Comparison of ENCODE assay signal across 8 mouse cellular contexts in genomic region chr6:124740888-124741761, GRCm38 (mm10). TPM values are rescaled to one million over a fixed set of nuclear protein-coding genes. Genes with fewer than 3 reads are reported as not detected.
DNase-seq lines count a peak whose midpoint lies in the region; ATAC-seq and TF ChIP-seq lines count a peak whose summit lies in the region.

TSS of gene Grcc10 (minus strand) at chr6:124741374.

- TF ChIP-seq POLR2A in kidney, adult 2 months (IDR thresholded peaks at IDR 0.05; ENCODE audit: low read depth, low read length) = peak; percentile 17
- TF ChIP-seq POLR2A in spleen, adult 2 months (IDR thresholded peaks at IDR 0.05; ENCODE audit: low read depth, low read length) = peak; percentile 86

- H3K4me3 ChIP-seq in embryonic facial prominence, embryonic 13.5 days = peak within 1 kb of the TSS; percentile 65
- H3K4me3 ChIP-seq in kidney, adult 2 months (ENCODE audit: insufficient read depth, low read depth, low read length) = peak within 1 kb of the TSS; percentile 74
- peak within 1 kb of the TSS; percentile 57 for H3K4me3 ChIP-seq in limb, embryonic 12.5 days (replicated peaks)
- H3K4me3 ChIP-seq in midbrain, embryonic 15.5 days = peak within 1 kb of the TSS; percentile 55
- H3K4me3 ChIP-seq in spleen, adult 2 months (ENCODE audit: extremely low read depth, insufficient read depth, insufficient read length) = peak within 1 kb of the TSS; percentile 92

- peak; percentile 99 for DNase-seq in 3T3-L1 (ENCODE audit: low read depth, low spot score)
- DNase-seq in adrenal gland, postnatal 36 days = peak; percentile 86 to 87
- DNase-seq in heart, adult 18-20 months = peak; percentile 92 to 93
- peak; percentile 92 for DNase-seq in kidney, adult 2 months
- peak; percentile 84 to 93 for DNase-seq in spleen, adult 2 months (ENCODE audit: low read depth in 1 of 2, low spot score in 2 of 2)

- ATAC-seq in embryonic facial prominence, embryonic 13.5 days (ENCODE audit: insufficient number of reproducible peaks, insufficient read depth, low FRiP score, low TSS enrichment, low read depth) = peak; percentile 71
- ATAC-seq in limb, embryonic 12.5 days (ENCODE audit: insufficient number of reproducible peaks, insufficient read depth, low FRiP score, low TSS enrichment, low read depth) = peak; percentile 66
- ATAC-seq in midbrain, embryonic 15.5 days (replicated peaks) = peak; percentile 82

- H3K36me3 ChIP-seq in embryonic facial prominence, embryonic 13.5 days = peaks cover 36% of the 10 kb centered on the region
- no peaks in the 10 kb centered on the region for H3K36me3 ChIP-seq in kidney, adult 2 months (ENCODE audit: control insufficient read depth, insufficient read depth, low read length)
- peaks cover 39% of the 10 kb centered on the region for H3K36me3 ChIP-seq in limb, embryonic 12.5 days
- peaks cover 24% of the 10 kb centered on the region for H3K36me3 ChIP-seq in midbrain, embryonic 15.5 days (replicated peaks)
- H3K36me3 ChIP-seq in spleen, adult 2 months (ENCODE audit: control insufficient read depth, insufficient read depth, low read length) = 0 out of 2 replicates have a peak, but pooled peaks cover 4% of the 10 kb centered on the region

- peak within 1 kb of the TSS; percentile 78 for H3K4me2 ChIP-seq in embryonic facial prominence, embryonic 13.5 days
- H3K4me2 ChIP-seq in limb, embryonic 12.5 days = peak within 1 kb of the TSS; percentile 73
- peak within 1 kb of the TSS; percentile 63 for H3K4me2 ChIP-seq in midbrain, embryonic 15.5 days

- TF ChIP-seq CTCF in kidney, adult 2 months (conservative IDR thresholded peaks at IDR 0.05; ENCODE audit: insufficient read depth, insufficient read length, low read depth, low read length) = no peak
- TF ChIP-seq CTCF in spleen, adult 2 months (IDR thresholded peaks at IDR 0.05; ENCODE audit: extremely low read depth, insufficient read depth, insufficient read length, insufficient replicate concordance) = no peak

- peaks cover 41% of the 10 kb centered on the region for H3K4me1 ChIP-seq in embryonic facial prominence, embryonic 13.5 days
- peaks cover 21% of the 10 kb centered on the region for H3K4me1 ChIP-seq in kidney, adult 2 months (ENCODE audit: control insufficient read depth, insufficient read depth, low read length)
- peaks cover 36% of the 10 kb centered on the region for H3K4me1 ChIP-seq in limb, embryonic 12.5 days (replicated peaks)
- H3K4me1 ChIP-seq in midbrain, embryonic 15.5 days = peaks cover 44% of the 10 kb centered on the region
- peaks cover 45% of the 10 kb centered on the region for H3K4me1 ChIP-seq in spleen, adult 2 months (ENCODE audit: control insufficient read depth, insufficient read depth, insufficient read length)

- no peaks in the 10 kb centered on the region for H3K9me3 ChIP-seq in embryonic facial prominence, embryonic 13.5 days
- H3K9me3 ChIP-seq in limb, embryonic 12.5 days = no peaks in the 10 kb centered on the region
- H3K9me3 ChIP-seq in midbrain, embryonic 15.5 days = no peaks in the 10 kb centered on the region

- H3K27ac ChIP-seq in embryonic facial prominence, embryonic 13.5 days = peak within 1 kb of the TSS; percentile 99
- H3K27ac ChIP-seq in kidney, adult 2 months (ENCODE audit: insufficient read depth, low read depth, low read length) = peak within 1 kb of the TSS; percentile 99
- peak within 1 kb of the TSS; percentile 100 for H3K27ac ChIP-seq in limb, embryonic 12.5 days
- H3K27ac ChIP-seq in midbrain, embryonic 15.5 days = peak within 1 kb of the TSS; percentile 98
- H3K27ac ChIP-seq in spleen, adult 2 months (ENCODE audit: insufficient read depth, low read length) = peak within 1 kb of the TSS; percentile 99

- H3K9ac ChIP-seq in embryonic facial prominence, embryonic 13.5 days = peak within 1 kb of the TSS; percentile 92
- peak within 1 kb of the TSS; percentile 90 for H3K9ac ChIP-seq in limb, embryonic 12.5 days (replicated peaks)
- peak within 1 kb of the TSS; percentile 69 for H3K9ac ChIP-seq in midbrain, embryonic 15.5 days

- no peaks in the 10 kb centered on the region for H3K27me3 ChIP-seq in embryonic facial prominence, embryonic 13.5 days
- H3K27me3 ChIP-seq in kidney, adult 2 months (replicated peaks; ENCODE audit: control insufficient read depth, insufficient read depth, low read length) = no peaks in the 10 kb centered on the region
- H3K27me3 ChIP-seq in limb, embryonic 12.5 days = no peaks in the 10 kb centered on the region
- no peaks in the 10 kb centered on the region for H3K27me3 ChIP-seq in midbrain, embryonic 15.5 days (replicated peaks)
- no peaks in the 10 kb centered on the region for H3K27me3 ChIP-seq in spleen, adult 2 months (ENCODE audit: control insufficient read depth, insufficient read depth, low read length)

- WGBS in embryonic facial prominence, embryonic 13.5 days = under 1% methylated on average over 41 of the region's 41 CpGs
- under 1% methylated on average over 41 of the region's 41 CpGs for WGBS in kidney, adult 2 months
- WGBS in limb, embryonic 12.5 days = under 1% methylated on average over 41 of the region's 41 CpGs
- under 1% methylated on average over 41 of the region's 41 CpGs for WGBS in midbrain, embryonic 15.5 days
- under 1% methylated on average over 41 of the region's 41 CpGs for WGBS in spleen, adult 2 months

RNA-seq across cellular contexts. Expression of gene Grcc10, which starts in this region (rescaled TPM):
- 100 to 1,000 TPM; 331 to 397 TPM for total RNA-seq in adrenal gland, postnatal 36 days (2021)
- 487 and 605 TPM in 2 replicates for polyA plus RNA-seq in embryonic facial prominence, embryonic 13.5 days (2015; fragmentation: Nextera tagmentation; extraction: Ambion mirVana)
- 100 to 1,000 TPM; 277 to 290 TPM for total RNA-seq in heart, adult 18-20 months (2021)
- polyA plus RNA-seq in kidney, adult 2 months (2012; rRNA removed) = 387 and 474 TPM in 2 replicates
- 479 and 511 TPM in 2 replicates for polyA plus RNA-seq in limb, embryonic 12.5 days (2016; fragmentation: Nextera tagmentation; extraction: Ambion mirVana)
- polyA plus RNA-seq in midbrain, embryonic 15.5 days (2015; fragmentation: Nextera tagmentation; extraction: Ambion mirVana) = 668 and 674 TPM in 2 replicates
- 209 and 225 TPM in 2 replicates for polyA plus RNA-seq in spleen, adult 2 months (2012; rRNA removed)

Comparison
In these comparisons a context has a peak if more than half of its experiments do, and no peak if none do; other contexts are left out.
1. Peak in every context shown above with its lines: DNase-seq, ATAC-seq, H3K4me3 ChIP-seq and H3K27ac ChIP-seq.